Mouse (Mus musculus) hindbrain, embryonic 10.5 days (tissue): Measurements from ENCODE around the gene Tulp2. TPM values are rescaled to one million over a fixed set of nuclear protein-coding genes. Genes with fewer than 3 reads are reported as not detected.
"Not testable (repeated sequence)": the region's sequence is repeated elsewhere in the genome, so short reads cannot be mapped to it uniquely, and the experiment has no call there.

Experiments used
- DNase-seq: peaks from one replicate; pipeline ENCODE4 v3.0.0-alpha.2; 2017; ENCODE audit warnings: low spot score
- H3K27ac ChIP-seq: fragments of 300-500 bp; sonication (generic); 2 replicates; pipeline ENCODE4 v1.5.1; 2016; ENCODE audit warnings: mild to moderate bottlenecking, moderate library complexity
- H3K27me3 ChIP-seq: fragments of 300-500 bp; sonication (generic); 2 replicates; pipeline ENCODE4 v1.6.1; 2016; ENCODE audit warnings: mild to moderate bottlenecking; ENCODE audit not compliant: poor library complexity, insufficient read depth, severe bottlenecking
- H3K36me3 ChIP-seq: fragments of 300-500 bp; sonication (generic); 2 replicates; pipeline ENCODE4 v1.6.1; 2016; ENCODE audit warnings: mild to moderate bottlenecking, moderate library complexity
- H3K4me1 ChIP-seq: fragments of 300-500 bp; sonication (generic); replicated peaks from 2 replicates; pipeline ENCODE4 v1.6.1; 2016; ENCODE audit warnings: mild to moderate bottlenecking
- H3K4me3 ChIP-seq: fragments of 300-500 bp; sonication (generic); 2 replicates; pipeline ENCODE4 v1.5.1; 2016; ENCODE audit warnings: mild to moderate bottlenecking, moderate library complexity
- H3K9me3 ChIP-seq: fragments of 300-500 bp; sonication (generic); 2 replicates; pipeline ENCODE4 v1.6.1; 2016; ENCODE audit warnings: mild to moderate bottlenecking, moderate library complexity
- WGBS: fragments of 180-500 bp; shearing (Covaris S2); methylation state at CpG from one replicate; pipeline ENCODE4 v1.1.7; 2016; 5-methylcytosine and 5-hydroxymethylcytosine counted together
- polyA plus RNA-seq: library from polyadenylated mRNA; unstranded; fragments of >200 nt; fragmentation: Nextera tagmentation; extraction: Ambion mirVana; gene quantifications from 2 replicates; pipeline ENCODE4 v1.2.1, GENCODE M21; 2016

The Tulp2 gene
- polyA plus RNA-seq, 1 experiment from 2014 or later, result 0.47 TPM

GRCm38 (mm10) chr7:45480310-45480709 is 1.4 kb upstream of the Tulp2 start:
- not testable (repeated sequence) for DNase-seq, H3K4me1 ChIP-seq
- WGBS, result 84% methylated on average over 3 of the region's 4 CpGs

GRCm38 (mm10) chr7:45482166-45482565 is 489 bp downstream of the Tulp2 start:
- 85% methylated on average over 1 of the region's 1 CpGs for WGBS
- Histone ChIP-seq H3K4me3 (no peak overlapping the region), H3K27ac (no peak overlapping the region), H3K9me3 (no peaks in the 10 kb centered on the region), H3K27me3 (no peaks in the 10 kb centered on the region), H3K36me3 (peaks cover 23% of the 10 kb centered on the region), H3K4me1 (0 out of 2 replicates have a peak, but pooled peaks cover 3% of the 10 kb centered on the region)
- no peak for DNase-seq

More at GRCm38 (mm10) chr7:45480310-45480709, 1.4 kb upstream of the Tulp2 start:
- not testable (repeated sequence) for H3K27me3 ChIP-seq, H3K9me3 ChIP-seq, H3K4me3 ChIP-seq, H3K27ac ChIP-seq
- peaks cover 14% of the 10 kb centered on the region for H3K36me3 ChIP-seq

- 94% methylated on average over 5 of the region's 5 CpGs for WGBS
Measured at GRCm38 (mm10) chr7:45484985-45485384, 3.3 kb downstream of the Tulp2 start.

GRCm38 (mm10) chr7:45486158-45486557 is 4.5 kb downstream of the Tulp2 start:
- Histone ChIP-seq H3K27me3 (no peaks in the 10 kb centered on the region), H3K36me3 (0 out of 2 replicates have a peak, but pooled peaks cover 15% of the 10 kb centered on the region), H3K4me3 (no peak overlapping the region), H3K4me1 (peaks cover 34% of the 10 kb centered on the region), H3K9me3 (no peaks in the 10 kb centered on the region), H3K27ac (no peak overlapping the region)
- 85% methylated on average over 7 of the region's 7 CpGs for WGBS
- DNase-seq, result no peak

More at GRCm38 (mm10) chr7:45484985-45485384, 3.3 kb downstream of the Tulp2 start:
- Histone ChIP-seq H3K4me1 (peaks cover 22% of the 10 kb centered on the region), H3K36me3 (0 out of 2 replicates have a peak, but pooled peaks cover 15% of the 10 kb centered on the region)
- DNase-seq, H3K4me3 ChIP-seq, H3K27me3 ChIP-seq, H3K9me3 ChIP-seq, H3K27ac ChIP-seq: not testable (repeated sequence)

- Histone ChIP-seq H3K4me1 (peaks cover 36% of the 10 kb centered on the region), H3K9me3 (no peaks in the 10 kb centered on the region), H3K36me3 (peaks cover 15% of the 10 kb centered on the region; the same call in 1 of the 2 replicates), H3K27me3 (no peaks in the 10 kb centered on the region), H3K4me3 (no peak within 1 kb of the TSS; the same call in 1 of the 2 replicates), H3K27ac (0 out of 2 replicates have a peak within 1 kb of the TSS, but pooled peaks have one; percentile 89)
- WGBS, result 83% methylated on average over 12 of the region's 12 CpGs
- DNase-seq, result no peak
Measured at GRCm38 (mm10) chr7:45486761-45487415, 5.2 kb downstream of the Tulp2 start, which contains the start of gene Gm45808. Gm45808 (minus strand) TSS chr7:45486811.

GRCm38 (mm10) chr7:45487861-45488292 is 6.2 kb downstream of the Tulp2 start:
- 22% methylated on average over 11 of the region's 11 CpGs for WGBS
- peak; percentile 50 for DNase-seq
- H3K9me3 ChIP-seq, result no peaks in the 10 kb centered on the region

GRCm38 (mm10) chr7:45488293-45489204 is 6.9 kb downstream of the Tulp2 start, which contains the start of gene Dhdh:
Dhdh (minus strand) TSS chr7:45488805.
- H3K27me3 ChIP-seq, result no peaks in the 10 kb centered on the region
- H3K4me3 ChIP-seq, result peak within 1 kb of the TSS; percentile 64
- peak; percentile 76 for DNase-seq
- H3K27ac ChIP-seq, result peak within 1 kb of the TSS; percentile 89
- peaks cover 36% of the 10 kb centered on the region for H3K4me1 ChIP-seq
- 6% methylated on average over 38 of the region's 38 CpGs for whole genome bisulfite sequencing
- no peaks in the 10 kb centered on the region for H3K9me3 ChIP-seq
- H3K36me3 ChIP-seq, result peaks cover 31% of the 10 kb centered on the region

More at GRCm38 (mm10) chr7:45487861-45488292, 6.2 kb downstream of the Tulp2 start:
- peaks cover 25% of the 10 kb centered on the region for H3K36me3 ChIP-seq
- peak overlapping the region; percentile 89 for H3K27ac ChIP-seq
- H3K27me3 ChIP-seq, result no peaks in the 10 kb centered on the region
- peaks cover 36% of the 10 kb centered on the region for H3K4me1 ChIP-seq
- H3K4me3 ChIP-seq, result peak overlapping the region; percentile 64

GRCm38 (mm10) chr7:45489578-45489977 is 7.9 kb downstream of the Tulp2 start:
- 90% methylated on average over 7 of the region's 7 CpGs for WGBS
- H3K9me3 ChIP-seq, result no peaks in the 10 kb centered on the region
- H3K27me3 ChIP-seq, result no peaks in the 10 kb centered on the region
- peaks cover 38% of the 10 kb centered on the region for H3K4me1 ChIP-seq
- no peak overlapping the region for H3K4me3 ChIP-seq
- H3K27ac ChIP-seq, result no peak overlapping the region
- peaks cover 42% of the 10 kb centered on the region for H3K36me3 ChIP-seq
- no peak for DNase-seq

GRCm38 (mm10) chr7:45490822-45491221 is 9.1 kb downstream of the Tulp2 start:
- H3K36me3 ChIP-seq, result peaks cover 49% of the 10 kb centered on the region
- no peaks in the 10 kb centered on the region for H3K27me3 ChIP-seq
- H3K4me1 ChIP-seq, result peaks cover 39% of the 10 kb centered on the region
- no peaks in the 10 kb centered on the region for H3K9me3 ChIP-seq
- peak; percentile 43 for DNase-seq
- no peak overlapping the region for H3K27ac ChIP-seq
- WGBS, result 51% methylated on average over 9 of the region's 9 CpGs
- no peak overlapping the region for H3K4me3 ChIP-seq

GRCm38 (mm10) chr7:45491264-45491663 is 9.6 kb downstream of the Tulp2 start:
- peaks cover 39% of the 10 kb centered on the region for H3K4me1 ChIP-seq
- H3K9me3 ChIP-seq, result no peaks in the 10 kb centered on the region
- DNase-seq, result no peak
- no peaks in the 10 kb centered on the region for H3K27me3 ChIP-seq
- no peak overlapping the region for H3K27ac ChIP-seq
- no peak overlapping the region for H3K4me3 ChIP-seq
- WGBS, result 24% methylated on average over 3 of the region's 3 CpGs
- peaks cover 49% of the 10 kb centered on the region for H3K36me3 ChIP-seq

GRCm38 (mm10) chr7:45492225-45492844 is 10.7 kb downstream of the Tulp2 start:
- 95% methylated on average over 8 of the region's 8 CpGs for WGBS
- no peaks in the 10 kb centered on the region for H3K27me3 ChIP-seq
- no peak overlapping the region for H3K4me3 ChIP-seq
- H3K27ac ChIP-seq, result no peak overlapping the region
- H3K36me3 ChIP-seq, result peaks cover 54% of the 10 kb centered on the region
- no peaks in the 10 kb centered on the region for H3K9me3 ChIP-seq
- no peak for DNase-seq
- H3K4me1 ChIP-seq, result peaks cover 36% of the 10 kb centered on the region

GRCm38 (mm10) chr7:45492951-45493350 is 11.3 kb downstream of the Tulp2 start:
- no peak for DNase-seq
- H3K27me3 ChIP-seq, result no peaks in the 10 kb centered on the region
- H3K36me3 ChIP-seq, result peaks cover 61% of the 10 kb centered on the region
- H3K4me3 ChIP-seq, result no peak overlapping the region
- H3K27ac ChIP-seq, result no peak overlapping the region
- peaks cover 31% of the 10 kb centered on the region for H3K4me1 ChIP-seq
- 95% methylated on average over 5 of the region's 5 CpGs for WGBS
- H3K9me3 ChIP-seq, result no peaks in the 10 kb centered on the region
